Mouse (Mus musculus) C2C12 (cell line): ENCODE measurements around the gene Tenm2. TPM values are rescaled to one million over a fixed set of nuclear protein-coding genes. Genes with fewer than 3 reads are reported as not detected.

Experiments used
- H3K27me3 ChIP-seq: one replicate; pipeline ENCODE4 v1.6.1; 2011; ENCODE audit not compliant: control insufficient read depth, insufficient read depth, insufficient read length
- H3K36me3 ChIP-seq: one replicate; pipeline ENCODE4 v1.6.1; 2011; ENCODE audit not compliant: control insufficient read depth, insufficient read depth
- H3K4me3 ChIP-seq: one replicate; pipeline ENCODE4 v1.5.1; 2011; ENCODE audit warnings: mild to moderate bottlenecking, control low read depth; ENCODE audit not compliant: poor library complexity, insufficient read depth, severe bottlenecking
- H3K79me2 ChIP-seq: one replicate; pipeline ENCODE4 v1.6.1; 2011; ENCODE audit not compliant: control insufficient read depth, insufficient read depth
- H3K79me3 ChIP-seq: one replicate; pipeline ENCODE4 v1.6.1; 2011; ENCODE audit warnings: low read depth, control low read depth
- H3ac ChIP-seq: one replicate; pipeline ENCODE3; 2011; ENCODE audit warnings: low read depth; ENCODE audit not compliant: control insufficient read depth, insufficient read length
- CEBPB ChIP-seq: IDR thresholded peaks from one replicate; pipeline ENCODE4 v1.6.1; 2011; ENCODE audit warnings: low read depth, mild to moderate bottlenecking, control low read depth, moderate library complexity
- CTCF ChIP-seq: IDR thresholded peaks from one replicate; pipeline ENCODE4 v1.5.1; 2011; ENCODE audit not compliant: control insufficient read depth, insufficient read depth, insufficient read length
- FOSL1 ChIP-seq: IDR thresholded peaks from one replicate; pipeline ENCODE4 v1.8.0; 2011; ENCODE audit warnings: mild to moderate bottlenecking, low read length; ENCODE audit not compliant: poor library complexity, insufficient read depth, severe bottlenecking
- MAX ChIP-seq: IDR thresholded peaks from one replicate; pipeline ENCODE4 v1.6.1; 2011; ENCODE audit warnings: mild to moderate bottlenecking, control low read depth
- MYOD1 ChIP-seq: IDR thresholded peaks from one replicate; pipeline ENCODE4 v1.6.1; 2011; ENCODE audit warnings: low read depth; ENCODE audit not compliant: control insufficient read depth, insufficient read length
- MYOG ChIP-seq: IDR thresholded peaks from one replicate; pipeline ENCODE4 v1.6.1; 2011; ENCODE audit not compliant: control insufficient read depth, insufficient read length; ENCODE audit errors: extremely low read depth
- USF1 ChIP-seq: IDR thresholded peaks from one replicate; pipeline ENCODE4 v1.6.1; 2011; ENCODE audit warnings: low read depth, mild to moderate bottlenecking, control low read depth, moderate library complexity
- polyA plus RNA-seq: library from polyadenylated mRNA; unstranded; fragments of >200 nt; fragmentation: generic; extraction: Trizol; gene quantifications from one replicate; pipeline ENCODE4 v1.2.1, GENCODE M21; 2012; ENCODE audit warnings: missing spikeins

Tenm2 gene
- polyA plus RNA-seq, 1 experiment = not detected

DNA sequence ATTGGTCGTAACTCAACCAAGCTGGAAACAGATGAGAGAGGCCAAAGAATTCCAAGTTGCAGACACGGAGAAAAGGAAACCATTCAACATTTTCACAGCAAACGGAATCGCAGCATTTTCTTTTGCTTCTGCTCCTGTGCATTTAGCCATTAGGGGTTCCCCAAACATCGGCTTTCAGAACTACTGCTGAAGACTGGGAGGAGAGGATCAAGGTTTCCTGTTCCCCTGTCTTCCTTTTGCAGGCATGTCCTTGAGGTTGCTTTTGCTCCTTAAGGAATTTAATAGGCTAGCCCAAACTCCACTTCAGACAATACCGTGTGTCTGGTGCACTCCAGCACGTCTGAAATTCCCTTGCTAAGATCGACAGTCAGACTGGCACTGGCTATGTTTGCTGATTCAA lies 541.0 kb downstream of the Tenm2 start:
- no peaks in the 10 kb centered on the region for H3K36me3 ChIP-seq
- no peaks in the 10 kb centered on the region for H3K27me3 ChIP-seq
- H3ac ChIP-seq = no peak overlapping the region
- H3K79me3 ChIP-seq = no peaks in the 10 kb centered on the region
- no peak overlapping the region for H3K4me3 ChIP-seq
- no peaks in the 10 kb centered on the region for H3K79me2 ChIP-seq
- TF ChIP-seq FOSL1 (no peak), CTCF (no peak), MAX (no peak), CEBPB (no peak), MYOG (no peak), MYOD1 (no peak), USF1 (no peak)

DNA sequence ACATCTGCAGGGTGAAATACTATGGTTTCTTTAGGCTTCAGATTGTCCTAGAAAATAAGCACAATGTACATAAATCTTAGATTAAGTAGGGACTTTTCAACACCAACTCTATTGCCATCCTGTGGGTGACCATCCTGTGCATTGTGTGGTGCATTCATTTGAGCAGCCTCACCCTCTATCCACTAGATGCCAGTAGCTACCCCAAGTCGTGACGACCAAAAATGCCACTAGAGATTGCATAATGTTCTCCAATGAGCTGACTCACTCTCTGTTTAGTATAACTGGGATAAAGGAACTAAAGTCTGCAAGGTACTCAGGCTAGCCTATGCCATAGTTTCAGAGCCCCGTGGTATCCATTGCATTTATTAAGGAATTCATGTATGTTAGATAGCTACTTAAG lies 543.1 kb downstream of the Tenm2 start:
- H3K79me3 ChIP-seq = no peaks in the 10 kb centered on the region
- H3K4me3 ChIP-seq = no peak overlapping the region
- no peaks in the 10 kb centered on the region for H3K79me2 ChIP-seq
- no peaks in the 10 kb centered on the region for H3K36me3 ChIP-seq
- H3ac ChIP-seq = no peak overlapping the region
- no peaks in the 10 kb centered on the region for H3K27me3 ChIP-seq
- TF ChIP-seq MYOD1 (no peak), CEBPB (peak; percentile 48)

DNA sequence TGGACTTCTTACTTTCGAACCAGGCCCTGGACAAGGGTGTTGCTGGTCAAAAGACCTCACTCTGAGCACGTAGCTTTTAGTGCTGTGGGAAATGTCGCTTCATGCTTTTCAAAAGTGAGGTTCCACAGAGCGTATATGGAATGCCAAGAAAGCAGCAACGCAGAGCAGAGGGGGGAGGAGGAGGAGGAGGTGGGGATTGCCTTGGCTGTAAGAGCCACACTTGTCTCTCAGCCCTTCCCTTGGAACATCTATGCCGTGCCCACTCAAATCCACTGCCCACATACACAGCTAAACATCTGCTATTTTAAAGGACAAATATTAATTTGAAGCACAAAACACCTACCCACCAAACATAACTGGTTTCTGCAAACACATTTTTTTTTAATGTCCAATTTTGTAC lies 544.9 kb downstream of the Tenm2 start:
- Histone ChIP-seq H3K36me3 (no peaks in the 10 kb centered on the region), H3K79me3 (no peaks in the 10 kb centered on the region), H3K79me2 (no peaks in the 10 kb centered on the region), H3ac (no peak overlapping the region), H3K27me3 (no peaks in the 10 kb centered on the region), H3K4me3 (no peak overlapping the region)
- TF ChIP-seq USF1 = no peak

DNA sequence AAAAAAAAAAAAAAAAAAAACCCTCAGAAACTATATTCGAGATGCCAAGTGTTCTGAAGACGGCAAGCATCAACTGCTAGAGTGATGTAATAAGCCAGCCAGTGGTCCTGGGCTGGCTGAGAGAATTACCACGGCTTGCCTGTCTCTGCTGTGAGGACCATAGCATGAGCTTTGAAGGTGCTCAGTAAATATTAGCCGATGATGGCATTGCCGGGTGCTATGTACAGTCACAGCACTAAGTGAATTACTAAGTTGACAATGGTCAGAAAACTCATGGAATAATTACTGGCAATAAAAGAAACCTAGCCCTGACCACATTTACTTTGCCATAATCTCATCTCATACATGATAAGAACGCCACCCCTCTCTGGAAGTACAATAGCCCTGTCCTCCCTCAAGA lies 549.5 kb downstream of the Tenm2 start:
- H3K79me2 ChIP-seq = no peaks in the 10 kb centered on the region
- no peak overlapping the region for H3ac ChIP-seq
- H3K27me3 ChIP-seq = no peaks in the 10 kb centered on the region
- no peaks in the 10 kb centered on the region for H3K36me3 ChIP-seq
- TF ChIP-seq CEBPB (no peak), USF1 (no peak), FOSL1 (no peak), MYOG (no peak), MAX (no peak), CTCF (no peak)
- no peaks in the 10 kb centered on the region for H3K79me3 ChIP-seq
- no peak overlapping the region for H3K4me3 ChIP-seq

DNA sequence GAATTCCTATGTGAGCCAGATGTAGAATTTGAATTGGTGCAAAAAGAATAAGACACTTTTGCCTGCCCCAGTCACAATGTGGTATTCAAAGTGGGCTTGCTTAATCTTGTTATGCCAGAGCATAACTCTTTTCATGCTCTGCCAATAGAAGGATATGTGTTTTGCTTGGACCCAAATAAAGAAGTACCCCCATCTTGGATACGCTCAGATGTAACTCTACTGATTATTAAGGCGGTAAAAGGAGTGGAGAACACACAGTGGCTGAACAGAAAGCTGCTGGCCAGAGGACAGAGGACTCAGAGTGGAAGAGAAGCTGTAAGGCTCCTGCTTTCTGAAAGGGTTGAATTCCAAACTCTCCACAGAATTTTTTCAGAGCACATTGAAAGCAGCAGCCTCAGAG lies 556.4 kb downstream of the Tenm2 start:
- Histone ChIP-seq H3K4me3 (no peak overlapping the region), H3K27me3 (no peaks in the 10 kb centered on the region), H3ac (no peak overlapping the region), H3K79me2 (no peaks in the 10 kb centered on the region), H3K36me3 (no peaks in the 10 kb centered on the region), H3K79me3 (no peaks in the 10 kb centered on the region)
- TF ChIP-seq CTCF = no peak
- no peak for TF ChIP-seq MYOG
- no peak for TF ChIP-seq USF1
- no peak for TF ChIP-seq CEBPB
- no peak for TF ChIP-seq MAX
- TF ChIP-seq FOSL1 = no peak
- no peak for TF ChIP-seq MYOD1

DNA sequence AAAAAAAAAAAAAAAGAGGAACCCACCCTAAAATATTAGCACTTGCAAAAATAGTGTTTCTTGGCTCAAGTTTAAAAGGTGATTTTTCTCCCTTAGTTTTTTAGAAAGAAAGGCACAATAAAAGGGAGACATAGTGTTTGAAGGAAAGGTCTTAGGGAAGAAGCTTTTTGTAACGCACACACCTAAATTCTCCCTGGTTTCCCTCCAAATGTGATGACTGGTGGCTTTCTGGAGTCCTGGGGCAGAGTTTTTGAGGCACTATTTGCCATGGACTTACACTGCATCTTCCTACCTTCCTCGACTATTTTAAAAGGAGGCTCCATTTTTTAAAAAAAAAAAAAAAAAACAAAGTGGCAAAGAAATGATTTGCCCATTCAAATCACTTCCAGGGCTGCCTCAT lies 557.2 kb downstream of the Tenm2 start:
- TF ChIP-seq CEBPB (no peak), FOSL1 (no peak), MAX (no peak), CTCF (no peak), MYOD1 (no peak), MYOG (no peak), USF1 (no peak)
- Histone ChIP-seq H3K36me3 (no peaks in the 10 kb centered on the region), H3K4me3 (no peak overlapping the region), H3ac (no peak overlapping the region), H3K79me3 (no peaks in the 10 kb centered on the region), H3K79me2 (no peaks in the 10 kb centered on the region), H3K27me3 (no peaks in the 10 kb centered on the region)
